Mouse (Mus musculus): ENCODE data around the gene Exosc2.
A peak's percentile ranks its signal among the peaks of the same experiment; 100 is the strongest.
"Not testable (repeated sequence)": the region's sequence is repeated elsewhere in the genome, so short reads cannot be mapped to it uniquely, and the experiment has no call there.

The Exosc2 gene

DNA sequence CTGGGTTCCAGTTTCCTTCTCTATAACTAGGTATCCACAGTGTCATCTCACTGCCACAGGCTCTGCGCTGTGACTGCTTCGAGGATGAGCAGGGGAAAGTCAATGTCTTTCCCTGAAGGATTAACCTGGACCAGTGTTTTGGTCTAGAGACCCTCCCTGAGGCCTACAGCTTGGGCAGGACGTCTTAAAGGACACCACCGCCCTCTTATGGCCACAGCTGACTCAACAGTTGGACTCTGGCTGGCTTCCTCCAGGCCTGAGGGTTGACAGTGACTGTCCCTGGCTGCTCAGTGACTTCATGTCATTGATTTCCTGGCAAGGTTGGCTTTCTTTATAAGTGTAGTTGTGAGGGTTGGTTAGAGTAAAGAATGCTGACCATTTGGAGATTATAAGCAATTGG is 3.2 kb upstream of the Exosc2 start:
- DNase-seq (ENCODE audit: extremely low read depth, low read depth, low spot score): no peak

DNA sequence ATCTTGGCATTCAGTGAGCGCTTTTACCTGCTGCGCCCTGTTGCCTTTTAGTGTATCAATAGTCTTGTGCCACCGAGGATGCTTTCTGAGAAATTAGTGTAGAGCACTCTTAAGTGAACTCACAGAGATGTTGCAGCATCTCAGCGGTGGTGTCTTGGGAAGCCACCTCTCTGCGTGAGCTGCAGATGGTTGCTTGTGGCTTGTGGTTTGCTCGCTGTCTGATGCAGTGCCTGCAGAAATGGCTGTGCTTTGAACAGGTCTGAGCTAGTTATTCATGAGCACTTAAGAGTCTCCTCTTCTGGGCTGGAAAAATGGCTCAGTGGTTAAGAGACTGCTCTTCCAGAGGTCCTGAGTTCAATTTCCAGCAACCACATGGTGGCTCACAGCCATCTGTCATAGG is 8.1 kb downstream of the Exosc2 start:
- no peak for DNase-seq (ENCODE audit: extremely low read depth, low read depth, low spot score)

DNA sequence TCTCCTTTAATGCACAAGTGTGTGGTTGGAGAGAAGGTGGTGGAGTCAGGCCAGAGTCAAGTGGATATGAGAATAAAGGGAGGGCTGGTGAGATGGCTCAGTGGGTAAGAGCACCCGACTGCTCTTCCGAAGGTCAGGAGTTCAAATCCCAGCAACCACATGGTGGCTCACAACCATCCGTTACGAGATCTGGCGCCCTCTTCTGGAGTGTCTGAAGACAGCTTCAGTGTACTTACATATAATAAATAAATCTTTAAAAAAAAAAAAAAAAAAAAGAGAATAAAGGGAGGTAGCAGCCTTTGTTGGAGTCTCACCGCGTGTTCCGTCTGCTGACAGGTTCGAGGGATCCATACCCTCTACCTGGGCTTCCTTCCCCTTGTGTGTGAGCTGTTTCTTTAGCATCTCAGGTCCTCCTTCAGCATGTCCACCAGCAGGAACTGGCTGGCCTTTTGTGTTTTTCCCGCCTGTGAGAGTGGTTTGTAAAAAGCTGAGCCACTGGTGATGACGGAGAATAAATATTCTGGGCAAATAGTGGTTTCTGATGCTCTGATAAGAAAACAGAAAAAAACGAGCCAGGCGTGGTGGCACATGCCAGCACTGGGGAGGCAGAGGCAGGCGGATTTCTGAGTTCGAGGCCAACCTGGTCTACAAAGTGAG is 10.7 kb downstream of the Exosc2 start:
- DNase-seq (ENCODE audit: extremely low read depth, low read depth, low spot score): not testable (repeated sequence)

DNA sequence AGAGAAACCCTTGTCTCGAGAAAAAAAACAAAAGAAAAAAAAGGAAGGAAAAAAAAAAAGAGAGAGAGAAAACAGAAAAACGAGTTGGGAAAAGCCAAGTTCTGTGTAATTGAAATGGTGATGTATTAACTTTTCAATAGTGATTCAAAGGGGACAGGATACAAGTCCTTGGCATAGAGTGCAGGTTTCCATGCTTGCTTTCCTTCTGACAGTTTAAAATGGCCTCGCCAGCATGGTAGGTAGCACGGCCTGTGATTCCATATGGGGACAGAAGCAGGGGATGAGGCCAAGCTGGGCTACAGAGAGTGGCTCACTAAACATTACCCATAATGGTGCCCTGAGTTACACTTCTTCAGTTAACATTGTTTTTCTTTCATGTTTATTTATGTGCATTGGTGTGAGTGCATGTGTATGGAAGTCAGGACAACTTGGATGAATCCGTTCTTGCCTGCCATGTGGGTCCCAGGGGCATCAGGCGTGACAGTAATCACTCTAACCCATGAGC is 11.3 kb downstream of the Exosc2 start:
- DNase-seq (ENCODE audit: extremely low read depth, low read depth, low spot score): no peak

DNA sequence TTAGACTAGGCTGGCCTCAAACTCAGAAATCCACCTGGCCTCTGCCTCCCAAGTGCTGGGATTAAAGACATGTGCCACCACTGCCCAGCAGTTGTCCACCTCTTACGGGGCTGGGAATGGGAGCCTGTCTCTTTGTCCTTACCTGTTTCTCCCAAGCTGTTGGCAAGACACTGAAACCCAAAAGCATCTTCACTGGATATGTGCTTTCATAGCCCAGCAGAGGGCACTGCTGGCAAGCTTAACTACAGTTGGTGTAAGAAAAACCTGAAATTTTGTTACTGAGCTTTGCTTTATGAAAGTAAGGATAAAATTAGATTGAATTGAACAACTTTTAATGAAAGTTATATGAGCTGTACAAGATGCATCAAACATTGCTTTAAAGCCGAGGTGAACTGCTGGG is 13.2 kb downstream of the Exosc2 start:
- no peak for DNase-seq (ENCODE audit: extremely low read depth, low read depth, low spot score)

DNA sequence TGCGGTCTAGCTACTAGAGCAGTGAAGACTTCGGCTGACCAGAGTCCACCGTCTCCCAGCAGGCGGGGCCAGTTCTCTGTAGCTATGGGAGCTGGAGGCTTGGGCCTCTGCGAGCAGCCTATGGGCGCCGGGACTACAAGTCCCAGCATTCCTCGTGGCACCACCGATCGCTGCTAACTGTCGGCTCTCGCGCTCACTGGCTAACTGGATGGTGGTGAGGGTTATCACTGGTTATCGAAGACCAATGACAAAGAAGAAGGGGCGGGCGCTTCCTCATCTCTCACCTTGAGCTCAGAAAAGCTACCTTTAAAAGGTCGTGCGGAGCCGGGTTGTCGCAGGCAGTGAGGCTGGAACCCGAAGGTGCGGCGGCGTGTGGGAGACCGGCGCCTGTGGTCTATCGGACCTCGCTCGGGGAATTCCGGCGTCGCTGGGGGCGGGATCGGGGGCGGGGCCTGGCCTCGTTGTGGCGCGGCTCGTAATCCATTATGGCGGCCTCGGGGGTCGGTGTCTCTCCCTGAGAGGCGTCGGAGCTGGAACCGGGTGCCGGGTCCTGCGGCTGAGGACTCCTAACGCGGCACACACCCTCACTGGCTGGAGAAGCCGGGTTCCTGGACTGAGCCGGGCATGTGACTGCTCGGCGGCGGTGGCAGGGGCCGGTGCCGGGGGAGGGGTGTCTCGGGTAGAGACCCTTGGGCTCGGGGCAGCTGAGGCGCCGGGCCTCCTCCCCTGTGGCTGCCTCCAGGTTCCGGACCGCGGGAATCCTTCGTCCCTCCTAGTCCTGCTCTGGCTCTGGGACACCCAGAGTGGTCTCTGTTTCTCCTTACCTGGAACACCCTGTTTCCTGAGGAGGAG is 17.8 kb downstream of the Exosc2 start, which contains the start of gene Abl1:
Gene Abl1, plus strand, starts transcription at position 303 of the 852 bp plus-strand sequence.
- peak; percentile 88 for DNase-seq (ENCODE audit: extremely low read depth, low read depth, low spot score)

DNA sequence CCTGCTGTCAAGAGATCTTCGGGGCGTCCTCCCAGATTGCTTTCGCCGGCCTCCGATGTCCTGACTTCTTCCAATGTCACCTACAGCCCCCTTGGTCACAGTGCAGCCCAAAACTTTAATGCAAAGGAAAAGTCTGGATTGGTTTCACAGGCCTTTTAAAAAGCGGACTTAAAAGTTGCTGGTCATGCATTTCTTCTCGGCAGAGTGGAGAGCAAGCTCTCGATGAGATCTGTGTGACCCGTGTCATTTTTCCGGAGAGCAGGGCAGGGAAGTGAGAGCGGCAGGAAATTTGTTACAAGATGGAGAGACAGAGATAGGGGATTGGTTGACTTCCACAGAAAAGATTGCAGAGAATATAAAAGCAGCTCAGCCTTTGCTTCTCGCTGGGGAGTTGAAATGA is 18.5 kb downstream of the Exosc2 start:
- DNase-seq (ENCODE audit: extremely low read depth, low read depth, low spot score): no peak

DNA sequence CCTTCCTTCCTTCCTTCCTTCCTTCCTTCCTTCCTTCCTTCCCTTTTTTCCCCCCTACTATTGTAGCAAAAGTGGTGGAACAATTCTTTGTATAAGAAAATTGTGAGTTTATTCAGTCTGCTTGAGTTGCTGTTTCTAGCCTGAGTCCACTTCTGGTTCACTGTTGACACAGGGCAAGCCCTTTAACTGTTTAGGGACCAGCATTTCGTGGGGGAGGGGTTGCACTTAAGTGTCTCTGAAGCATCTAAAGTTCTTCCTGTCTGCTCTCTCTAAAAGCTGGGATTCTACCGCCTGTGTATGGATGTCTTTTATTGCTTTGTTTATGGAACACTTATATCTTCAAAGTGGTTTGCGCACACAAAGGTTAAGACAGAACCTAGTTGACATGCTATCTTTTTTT is 19.5 kb downstream of the Exosc2 start:
- no peak for DNase-seq (ENCODE audit: extremely low read depth, low read depth, low spot score)

DNA sequence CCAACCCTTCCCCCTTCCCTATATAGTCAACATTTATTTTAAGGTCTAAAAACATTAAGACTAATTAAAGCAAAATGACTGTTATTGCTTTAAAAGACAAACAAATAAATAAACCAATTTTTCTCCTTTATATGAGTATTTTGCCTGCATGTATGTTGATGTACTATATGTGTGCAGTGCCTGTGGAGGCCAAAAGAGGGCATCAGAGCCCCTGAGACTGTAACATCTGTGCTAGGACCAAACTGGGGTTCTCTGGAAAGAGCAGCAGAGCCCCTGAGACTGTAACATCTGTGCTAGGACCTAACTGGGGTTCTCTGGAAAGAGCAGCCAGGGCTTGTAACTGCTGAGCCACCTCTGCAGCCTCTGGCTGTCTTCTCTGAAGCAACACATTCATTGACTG is 27.7 kb downstream of the Exosc2 start:
- no peak for DNase-seq (ENCODE audit: extremely low read depth, low read depth, low spot score)

DNA sequence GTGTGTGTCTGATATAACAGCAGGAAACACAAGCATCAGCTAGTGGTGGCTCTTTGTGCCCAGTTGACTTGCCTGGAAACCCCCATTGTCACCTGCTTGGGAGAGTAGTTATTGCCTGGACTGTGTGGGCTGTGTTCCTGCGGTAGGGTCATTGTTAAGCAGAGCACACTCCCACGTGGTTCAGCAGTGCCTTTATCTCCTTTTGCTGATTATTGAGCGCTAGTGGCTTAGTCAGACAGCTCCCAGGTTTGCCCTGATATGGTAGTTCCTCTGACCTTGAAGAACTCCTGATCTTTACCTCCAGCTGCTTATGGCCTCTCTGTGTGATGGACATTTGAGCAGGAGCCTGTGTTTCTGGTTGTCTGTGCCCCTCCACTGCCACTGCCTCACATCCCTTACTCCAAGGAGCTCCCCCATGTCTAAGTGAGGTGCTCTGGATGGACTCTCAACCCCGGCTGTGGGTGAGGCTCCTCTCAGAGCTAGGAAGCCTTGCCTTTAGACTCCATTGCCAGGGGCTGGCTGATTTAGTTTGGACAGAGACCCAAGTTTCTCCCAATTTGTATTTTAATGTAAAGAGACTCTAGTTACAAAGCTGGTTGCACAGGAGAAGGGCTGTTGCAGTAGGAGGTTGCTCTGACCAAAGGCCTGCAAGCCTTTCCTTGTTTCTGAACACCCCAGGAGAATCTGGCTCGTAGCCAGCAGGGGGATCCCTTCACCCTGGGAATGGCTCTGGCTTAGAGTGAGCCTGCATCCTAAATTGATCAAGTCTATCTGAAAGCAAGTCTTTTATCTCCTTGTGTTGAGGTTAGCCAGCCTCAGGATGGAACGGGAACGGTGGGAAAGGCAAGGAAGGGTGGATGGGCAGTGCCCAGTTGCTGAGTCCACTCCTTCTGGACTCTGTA is 30.3 kb downstream of the Exosc2 start:
- no peak for DNase-seq (ENCODE audit: extremely low read depth, low read depth, low spot score)

DNA sequence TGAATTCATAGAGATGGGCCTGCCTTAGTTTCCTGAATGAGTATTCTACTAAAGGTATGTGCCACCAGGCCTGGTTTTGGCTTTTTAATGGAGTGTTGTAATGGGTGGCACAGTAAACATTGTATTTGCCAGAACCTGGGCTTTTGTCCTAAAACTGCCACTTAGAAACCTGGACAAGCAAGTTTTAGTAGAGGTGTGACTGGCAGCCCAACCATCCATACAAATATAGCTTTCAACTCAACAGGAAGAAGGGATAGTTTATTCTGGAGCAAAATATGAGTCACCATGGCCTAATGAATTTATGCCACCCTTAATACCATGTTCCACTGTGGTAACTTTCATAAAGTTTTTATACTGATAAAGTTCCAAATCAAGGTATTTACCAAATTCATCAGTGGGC is 32.7 kb downstream of the Exosc2 start:
- no peak for DNase-seq (ENCODE audit: extremely low read depth, low read depth, low spot score)

DNA sequence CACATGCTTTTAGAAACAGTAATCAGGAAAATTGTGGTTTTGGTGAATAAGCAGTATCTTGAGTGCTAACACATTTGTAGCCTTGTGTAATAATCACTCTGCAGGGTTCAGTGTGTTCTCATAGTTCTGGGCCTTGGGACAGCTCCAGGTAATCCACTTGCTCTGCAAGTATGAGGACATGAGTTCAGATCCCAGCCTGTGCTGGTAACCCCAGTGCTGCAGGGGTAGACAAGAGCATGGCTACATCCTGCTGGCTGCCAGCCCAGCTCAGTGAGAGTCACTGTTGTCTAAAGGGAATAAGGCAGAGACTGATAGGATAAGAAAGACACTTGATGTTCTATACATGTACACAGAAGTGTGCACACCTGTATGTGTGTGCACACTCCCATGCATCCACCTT is 35.4 kb downstream of the Exosc2 start:
- DNase-seq (ENCODE audit: extremely low read depth, low read depth, low spot score): peak; percentile 61

DNA sequence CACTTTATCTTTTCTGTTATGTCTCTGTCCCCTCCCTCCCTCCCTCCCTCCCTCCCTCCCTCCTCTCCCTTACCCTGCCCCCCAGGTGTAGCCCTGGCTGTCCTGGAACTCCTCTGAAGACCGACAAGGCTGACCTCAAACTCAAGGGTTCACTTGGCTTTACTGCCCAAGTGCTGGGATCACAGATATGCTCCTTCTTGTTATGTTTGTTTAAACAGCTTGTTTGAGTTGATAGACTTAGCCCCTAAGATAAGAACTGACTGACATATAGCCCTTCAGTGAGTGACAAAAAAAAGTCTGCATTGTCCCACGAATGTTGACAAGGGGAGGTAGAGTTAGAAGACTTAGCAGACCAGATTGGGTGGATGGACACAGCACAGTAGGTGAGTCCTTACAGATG is 36.0 kb downstream of the Exosc2 start:
- DNase-seq (ENCODE audit: extremely low read depth, low read depth, low spot score): no peak

DNA sequence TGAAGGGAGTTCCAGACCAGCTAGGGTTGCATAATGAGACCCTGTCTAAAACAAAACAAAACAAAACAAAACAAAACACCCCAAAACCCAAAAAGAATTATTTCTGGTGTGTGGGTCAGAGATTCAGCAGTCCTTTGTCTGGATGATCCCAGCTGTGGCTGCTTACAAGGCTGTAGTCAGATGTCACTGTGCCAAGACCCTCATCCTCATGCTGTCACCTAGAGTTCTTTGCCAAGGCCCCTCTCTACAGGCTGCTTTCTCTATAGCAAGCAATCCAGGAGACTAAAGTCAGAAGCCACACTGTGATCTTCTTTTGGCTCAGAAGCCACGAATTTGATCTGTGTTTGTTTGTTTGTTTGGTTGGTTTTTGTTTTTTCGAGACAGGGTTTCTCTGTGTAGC is 42.2 kb downstream of the Exosc2 start:
- no peak for DNase-seq (ENCODE audit: extremely low read depth, low read depth, low spot score)

DNA sequence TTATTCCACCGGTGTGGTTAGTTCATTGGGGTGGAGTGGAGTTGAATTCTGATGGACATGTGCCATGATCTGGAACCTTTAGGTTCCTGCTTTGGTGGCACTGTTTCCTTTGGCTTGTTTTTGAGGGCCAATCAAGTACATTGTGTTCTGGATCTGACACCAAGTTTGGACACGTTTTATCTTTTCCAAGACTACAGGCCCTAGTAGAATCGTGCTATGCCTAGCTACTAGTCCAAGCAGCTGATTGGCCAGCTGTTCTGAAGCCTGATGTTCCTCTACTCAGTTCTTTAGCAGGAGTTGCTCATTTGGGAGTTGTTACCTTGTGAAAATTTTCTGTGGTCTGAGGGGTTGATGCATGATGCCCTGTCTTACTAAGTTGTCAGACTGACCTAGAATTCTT is 43.3 kb downstream of the Exosc2 start:
- DNase-seq (ENCODE audit: extremely low read depth, low read depth, low spot score): no peak

DNA sequence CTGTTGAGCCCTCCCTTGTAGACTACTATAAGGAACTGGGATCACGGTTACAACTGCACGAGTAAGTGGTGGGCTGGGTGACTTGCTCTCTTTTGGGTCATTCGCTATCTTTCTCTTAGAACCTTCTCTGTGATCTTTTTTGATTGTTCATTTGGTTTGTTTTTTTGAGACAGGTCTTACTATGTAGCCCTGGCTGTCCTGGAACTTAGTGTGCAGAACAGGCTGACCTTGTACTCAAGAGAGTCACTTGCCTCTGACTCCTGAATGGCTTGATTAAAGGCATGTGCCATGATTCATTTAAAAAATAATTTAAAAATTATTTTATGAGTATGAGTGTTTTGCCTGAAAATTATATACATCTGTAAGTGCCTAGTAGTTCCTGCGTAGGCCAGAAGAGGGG is 44.3 kb downstream of the Exosc2 start:
- no peak for DNase-seq (ENCODE audit: extremely low read depth, low read depth, low spot score)

DNA sequence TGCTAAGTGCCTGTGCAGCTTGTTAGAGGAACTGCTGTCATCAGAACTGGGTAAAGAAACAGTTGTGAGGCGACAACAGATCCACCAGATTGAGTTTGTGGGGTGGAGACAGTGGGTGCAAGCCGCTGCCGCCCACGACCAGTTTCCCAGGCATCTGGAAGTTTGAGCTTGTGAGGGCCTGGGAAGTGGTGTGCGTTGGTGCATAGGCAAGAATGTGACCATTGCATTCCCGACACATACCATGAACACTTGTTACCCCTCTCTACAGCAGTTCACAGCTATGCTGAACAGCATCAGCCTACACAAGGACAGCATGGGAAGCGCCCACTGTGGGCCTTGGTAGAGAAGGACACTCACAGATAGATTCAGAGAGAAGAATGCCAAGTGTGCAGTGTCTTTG is 45.5 kb downstream of the Exosc2 start:
- no peak for DNase-seq (ENCODE audit: extremely low read depth, low read depth, low spot score)

DNA sequence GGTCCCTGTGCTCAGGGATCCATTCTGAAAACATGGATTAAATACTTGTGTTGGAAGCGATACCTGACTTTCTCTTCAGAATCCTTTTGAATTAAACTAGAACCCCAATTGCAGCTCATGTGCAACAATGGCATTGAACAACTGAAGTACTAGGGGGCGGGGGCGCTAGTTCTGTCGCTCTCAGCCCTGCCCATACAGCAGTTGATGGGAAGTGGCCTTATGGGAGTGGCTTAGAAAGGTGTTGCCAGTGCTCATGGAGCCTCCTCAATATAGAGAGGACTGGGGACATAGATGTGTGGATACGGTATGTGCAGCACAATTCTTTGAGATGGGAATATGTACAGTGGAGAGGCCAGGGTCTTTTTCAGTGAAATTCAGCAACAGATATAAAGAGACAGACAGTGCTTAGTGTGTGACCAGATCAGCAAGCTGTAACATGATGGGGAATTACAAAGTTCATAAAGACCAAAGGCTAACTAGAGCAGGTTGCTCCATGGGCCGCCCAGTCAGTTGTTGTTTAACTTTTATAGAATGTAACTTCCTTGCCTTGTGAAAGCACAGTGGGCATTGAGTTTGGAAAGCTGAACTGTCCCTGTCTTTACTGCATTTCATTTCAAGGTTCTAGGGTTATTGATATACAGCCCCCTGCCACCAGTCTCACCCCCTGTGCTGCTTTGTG is 48.8 kb downstream of the Exosc2 start:
- no peak for DNase-seq (ENCODE audit: extremely low read depth, low read depth, low spot score)

DNA sequence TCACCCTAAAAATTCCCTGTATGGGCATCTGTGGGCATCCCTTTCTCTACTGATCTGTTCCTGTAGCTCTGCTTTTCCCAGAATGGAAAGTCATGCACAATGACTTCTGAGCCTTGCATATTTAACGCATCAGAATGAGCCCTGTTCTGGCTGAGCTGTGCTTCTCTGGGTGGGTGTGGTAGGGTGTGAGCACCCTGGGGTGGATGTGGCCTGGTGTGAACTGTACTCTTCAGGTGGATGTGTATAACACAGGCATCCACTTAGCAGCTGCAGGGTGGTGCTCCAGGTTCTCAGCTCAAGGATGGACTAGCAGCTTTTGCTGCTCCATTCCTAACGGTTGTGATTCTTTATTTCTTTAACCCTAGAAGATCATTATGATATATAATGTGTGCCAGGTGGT is 49.4 kb downstream of the Exosc2 start:
- DNase-seq (ENCODE audit: extremely low read depth, low read depth, low spot score): no peak

DNA sequence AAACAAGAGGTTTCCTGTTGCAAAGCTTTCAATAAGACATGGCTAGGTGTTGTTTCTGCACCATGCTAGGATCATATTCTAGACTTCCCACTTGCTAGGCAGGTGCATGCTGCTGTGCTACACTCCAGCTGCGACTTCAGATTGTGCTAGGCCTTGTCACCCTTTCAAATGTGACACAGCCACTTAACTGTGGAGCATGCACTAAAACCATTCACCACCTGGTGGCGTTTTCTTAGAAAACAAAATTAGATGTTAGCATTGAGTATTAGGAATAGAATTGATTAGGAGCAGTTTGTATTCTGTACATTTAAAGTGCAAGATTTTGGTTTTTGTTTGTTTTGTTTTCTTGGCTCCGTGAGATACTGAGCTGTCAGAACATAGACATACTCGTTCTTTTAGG is 50.3 kb downstream of the Exosc2 start:
- no peak for DNase-seq (ENCODE audit: extremely low read depth, low read depth, low spot score)
